Mouse (Mus musculus) granulocyte monocyte progenitor cell, adult 5-6 weeks (primary cell): ENCODE results near the gene Slc25a11. TPM values are rescaled to one million over a fixed set of nuclear protein-coding genes. Genes with fewer than 3 reads are reported as not detected.

ENCODE experiments used
- ATAC-seq: replicated peaks from 2 replicates; pipeline ENCODE4 v1.8.0; 2016; ENCODE audit warnings: mild to moderate bottlenecking, moderate TSS enrichment, inconsistent platforms; ENCODE audit not compliant: poor library complexity, severe bottlenecking
- total RNA-seq, 2 experiments: library from RNA; stranded (forward) in 1 of 2; stranded (reverse) in 1 of 2; fragments of 200-712, 200-1000 nt in 1 of 2; fragments of >200 nt in 1 of 2; fragmentation: Nextera tagmentation in 1 of 2; gene quantifications; 2 replicates each; pipeline ENCODE4 v1.2.3; 2014 to 2017

Slc25a11 gene
- 80.9 and 91.7 TPM in 2 replicates for total RNA-seq (2014; fragmentation: Nextera tagmentation)
- total RNA-seq (2017): 63.3 and 67.7 TPM in 2 replicates

DNA sequence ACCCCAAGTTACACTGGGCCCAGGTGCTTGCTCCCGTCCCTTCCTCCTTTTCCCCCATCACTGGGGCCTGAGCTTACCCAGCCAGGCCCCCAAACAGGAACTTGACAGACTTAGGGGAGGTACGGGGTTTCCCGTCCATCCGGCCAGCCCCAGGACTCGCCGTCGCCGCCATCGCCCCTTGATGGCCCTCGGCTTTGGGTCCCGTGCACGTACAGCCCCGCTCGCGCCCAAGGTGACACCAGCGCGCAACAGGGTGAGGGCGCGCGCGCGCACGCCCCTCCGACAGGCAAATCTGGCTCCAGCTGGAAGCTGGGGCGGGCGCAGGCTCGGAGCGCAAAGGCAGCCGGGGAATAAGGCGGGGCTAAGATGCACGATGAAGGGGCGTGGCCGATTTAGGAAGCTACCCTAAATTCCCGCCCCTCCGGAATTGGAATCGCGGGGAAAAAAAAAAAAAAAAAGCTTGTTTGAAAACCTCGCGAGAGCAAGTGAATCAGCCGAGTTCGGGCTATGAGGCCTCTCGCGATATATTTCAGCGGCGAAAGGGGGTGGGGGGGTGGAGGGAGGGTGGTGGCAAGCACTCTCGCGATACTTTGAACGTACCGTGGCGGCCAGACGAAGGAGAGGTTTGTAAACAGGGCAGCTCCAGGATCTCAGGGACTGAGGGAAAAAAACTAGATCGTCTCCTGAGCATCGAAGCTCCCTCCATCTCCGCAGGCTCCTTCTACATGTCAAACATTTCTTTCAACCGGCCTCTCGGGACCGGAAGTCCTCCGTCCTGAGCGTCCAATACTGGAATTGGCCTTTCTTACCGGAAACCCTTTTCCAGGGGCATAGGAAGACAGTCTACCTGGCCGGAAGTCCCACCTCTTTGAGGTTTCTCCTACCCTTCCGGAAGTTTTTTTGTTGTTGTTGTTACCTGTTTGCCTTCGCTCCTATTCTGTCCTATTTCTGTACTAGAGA, at the start of gene Slc25a11, which contains the start of gene Rnf167:
Gene Slc25a11 (minus strand): TSS at position 789 of the 960 bp plus-strand sequence.
Gene Rnf167 (plus strand): TSS at position 545 of the 960 bp plus-strand sequence.
- peak; percentile 78 for ATAC-seq

DNA sequence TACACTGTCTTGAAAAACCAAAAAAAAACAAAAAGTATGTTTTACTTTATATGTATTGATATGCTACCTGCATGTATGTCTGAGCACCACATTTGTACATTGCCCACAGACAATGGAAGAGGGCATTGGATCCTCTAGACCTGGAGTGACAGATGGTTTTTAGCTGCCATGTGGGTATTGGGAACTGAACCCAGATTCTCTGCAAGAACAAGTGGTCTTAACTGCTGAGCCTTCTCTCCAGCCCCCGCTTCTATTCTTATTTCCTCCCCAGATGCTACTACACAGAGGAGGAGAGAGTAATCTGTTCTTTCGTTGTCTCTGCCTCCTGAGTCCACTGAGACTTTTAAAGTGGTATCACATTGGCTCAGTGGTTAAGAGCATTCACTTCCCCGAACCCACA, 46.2 kb upstream of the Slc25a11 start:
- no peak for ATAC-seq

DNA sequence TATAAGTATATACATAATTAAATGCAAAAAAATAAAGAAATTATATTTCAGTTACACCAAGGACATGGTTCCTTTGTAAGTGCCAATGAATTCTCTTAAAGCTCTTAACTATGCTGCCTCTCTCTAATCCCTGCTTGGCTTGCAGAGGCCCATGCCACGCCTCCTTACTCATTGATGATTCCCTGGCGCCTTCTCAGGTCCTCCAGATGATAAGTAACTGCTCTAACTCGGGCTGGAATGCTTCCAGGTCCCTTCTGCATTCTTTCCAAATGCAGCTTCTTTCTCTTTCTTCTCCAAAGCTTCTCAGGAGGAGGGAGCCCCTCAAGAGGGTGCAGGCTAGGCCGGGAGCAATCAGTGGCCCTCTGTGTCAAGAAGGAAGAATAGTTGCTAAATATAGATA, 42.3 kb upstream of the Slc25a11 start:
- no peak for ATAC-seq

DNA sequence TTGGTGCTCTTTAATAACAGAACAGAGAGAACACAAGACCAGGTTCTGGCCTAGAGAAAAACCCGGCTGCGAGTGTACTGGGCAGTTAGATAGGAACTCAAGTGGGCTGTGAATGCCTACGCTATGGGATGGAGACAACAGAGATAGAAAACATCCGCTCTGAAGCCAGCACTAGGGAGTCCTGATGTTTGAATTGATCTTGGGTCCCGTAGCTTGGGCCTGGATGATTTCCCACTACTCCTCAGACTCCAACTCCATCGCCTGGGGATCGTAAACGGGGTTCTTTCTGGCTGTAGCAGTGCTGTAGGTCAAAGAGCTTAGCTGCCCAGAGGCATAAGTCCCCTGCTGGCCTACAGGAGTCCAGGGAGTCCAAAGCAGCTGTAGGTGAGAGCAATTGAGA, 41.1 kb upstream of the Slc25a11 start:
- no peak for ATAC-seq

DNA sequence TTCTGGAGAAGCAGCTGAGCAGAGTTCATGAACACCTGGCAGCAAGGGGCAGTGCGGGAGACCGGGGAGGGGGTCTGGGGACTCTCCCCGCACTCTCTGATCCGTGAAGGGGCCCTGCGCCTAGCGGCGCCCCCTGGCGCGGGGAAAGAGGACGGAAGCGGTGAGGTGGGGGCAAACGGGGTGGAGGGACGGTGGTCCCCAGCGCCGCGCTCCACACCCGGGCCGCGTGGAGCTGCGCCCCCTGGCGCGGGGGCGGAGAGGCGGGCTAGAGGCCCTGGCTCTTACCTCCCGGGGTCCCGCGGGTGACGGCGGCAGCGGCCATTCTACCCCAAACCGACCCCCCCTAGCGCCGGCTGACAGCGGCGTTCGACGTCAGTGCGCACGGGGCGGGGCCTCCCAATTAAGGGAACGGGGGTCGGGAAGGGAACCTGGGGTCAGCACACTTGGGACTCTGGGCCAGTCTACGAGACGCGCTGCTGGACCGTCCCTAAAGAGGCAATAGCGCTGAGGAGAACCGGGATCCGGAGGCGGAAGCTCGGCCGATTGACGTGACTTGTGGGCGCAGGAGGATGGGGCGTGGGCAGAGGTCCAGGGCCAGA, 40.4 kb upstream of the Slc25a11 start, which contains the start of gene Camta2:
Gene Camta2 (minus strand): TSS at position 505 of the 599 bp plus-strand sequence.
- peak; percentile 92 for ATAC-seq

DNA sequence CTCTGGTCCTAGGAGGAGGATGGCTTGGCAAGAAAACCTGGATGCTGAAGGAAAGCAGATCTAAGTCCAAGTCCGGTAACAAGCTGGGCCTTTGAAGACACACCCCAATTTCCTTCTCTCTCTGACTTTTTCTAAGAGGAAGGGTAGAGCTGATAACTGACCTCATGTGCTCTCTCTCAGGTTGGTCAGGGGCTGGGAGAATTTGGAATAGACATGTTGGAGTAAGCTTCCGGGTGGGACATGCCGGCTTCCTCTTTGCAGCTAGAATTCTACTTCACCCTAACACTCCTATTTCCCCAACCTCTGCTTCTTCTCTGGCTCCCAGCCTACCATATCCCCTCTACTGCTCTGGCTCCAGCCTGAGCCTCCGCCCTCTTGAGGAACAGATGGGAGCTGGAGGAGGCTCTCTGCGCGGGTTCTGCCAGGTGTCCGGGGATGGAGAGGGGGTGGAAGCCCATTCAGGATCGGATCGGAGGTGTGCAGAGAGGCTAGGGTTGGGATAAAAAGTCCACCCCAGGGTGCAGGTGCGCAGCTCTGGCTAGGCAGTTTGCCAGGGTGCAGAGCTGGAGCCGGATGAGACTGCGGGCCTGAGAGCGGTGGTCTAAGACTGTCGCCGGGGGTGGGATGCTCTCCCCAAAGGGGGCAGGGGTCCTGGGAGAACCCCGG, 39.8 kb upstream of the Slc25a11 start:
- peak; percentile 43 for ATAC-seq

DNA sequence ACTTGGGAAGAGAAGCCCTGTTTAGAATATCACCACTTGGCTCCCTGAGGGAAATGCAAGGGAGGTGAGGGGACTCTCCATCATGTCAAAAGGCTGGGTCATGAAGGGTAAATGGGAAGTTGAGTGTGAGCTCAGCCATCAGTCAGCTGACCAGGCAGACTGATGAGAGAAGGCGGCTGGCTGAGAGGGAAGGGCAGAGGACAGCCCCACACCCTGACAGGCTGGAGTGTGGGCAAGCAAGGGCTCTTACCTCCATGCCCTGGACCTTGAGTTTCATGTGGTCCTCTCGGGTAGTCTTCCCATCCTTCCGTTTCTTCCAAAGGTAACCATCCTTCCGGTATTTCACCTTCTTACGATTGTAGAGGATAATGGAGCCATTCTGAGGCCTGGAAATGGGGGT, 36.4 kb upstream of the Slc25a11 start:
- ATAC-seq: no peak

DNA sequence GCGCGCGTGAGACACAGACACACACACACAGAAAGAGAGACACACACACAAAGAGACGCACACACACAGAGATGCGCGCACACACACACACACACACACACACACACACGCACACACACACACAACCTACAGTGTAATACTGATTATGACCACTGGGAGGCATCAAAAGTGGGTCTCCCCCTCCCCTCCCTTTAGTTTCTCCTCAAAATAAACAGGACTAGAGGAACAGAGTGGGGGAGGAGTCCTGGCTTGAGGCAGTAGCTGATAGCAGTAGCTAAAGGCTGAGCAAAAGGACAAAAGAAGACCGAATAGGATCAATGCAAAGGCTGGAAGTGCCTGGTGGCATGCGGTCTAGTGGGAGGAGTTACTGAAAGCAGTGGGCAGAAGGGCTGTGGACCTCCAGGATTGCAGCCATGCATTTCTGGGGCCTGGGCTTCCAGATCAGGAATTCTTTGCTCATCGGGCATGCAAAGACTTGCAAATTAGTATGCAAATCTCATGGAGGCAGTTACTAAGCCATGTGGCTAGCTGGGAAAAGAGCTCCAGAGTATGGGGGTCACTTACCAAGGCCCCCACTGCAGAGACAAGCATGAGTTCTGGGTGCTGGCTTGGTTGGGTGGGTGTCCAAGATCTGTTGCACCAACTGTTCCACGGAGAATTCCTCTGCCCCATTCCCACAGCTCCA, 34.8 kb upstream of the Slc25a11 start:
- ATAC-seq: 0 out of 2 replicates have a peak, but pooled peaks have one; percentile 15

DNA sequence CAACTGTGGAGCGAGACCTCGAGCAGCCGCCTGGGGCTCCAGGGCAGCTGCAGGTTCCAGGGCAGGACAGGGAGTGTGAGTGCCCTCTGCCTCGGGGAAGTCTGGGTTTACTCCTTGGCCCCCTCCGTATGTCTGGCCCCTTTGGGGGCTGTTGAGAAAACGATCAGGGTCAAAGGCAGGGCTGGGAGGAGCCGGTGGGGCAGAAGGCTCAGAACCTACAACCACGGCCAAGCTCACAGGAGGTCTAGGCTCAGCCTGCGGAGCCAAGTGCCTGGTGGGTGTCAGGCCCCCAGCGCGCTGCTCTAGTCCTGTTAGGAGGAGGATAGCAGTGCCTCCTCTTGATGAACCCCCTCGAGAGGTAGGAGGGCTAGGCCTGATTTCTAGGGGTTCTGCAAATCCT, 33.9 kb upstream of the Slc25a11 start:
- ATAC-seq: no peak

DNA sequence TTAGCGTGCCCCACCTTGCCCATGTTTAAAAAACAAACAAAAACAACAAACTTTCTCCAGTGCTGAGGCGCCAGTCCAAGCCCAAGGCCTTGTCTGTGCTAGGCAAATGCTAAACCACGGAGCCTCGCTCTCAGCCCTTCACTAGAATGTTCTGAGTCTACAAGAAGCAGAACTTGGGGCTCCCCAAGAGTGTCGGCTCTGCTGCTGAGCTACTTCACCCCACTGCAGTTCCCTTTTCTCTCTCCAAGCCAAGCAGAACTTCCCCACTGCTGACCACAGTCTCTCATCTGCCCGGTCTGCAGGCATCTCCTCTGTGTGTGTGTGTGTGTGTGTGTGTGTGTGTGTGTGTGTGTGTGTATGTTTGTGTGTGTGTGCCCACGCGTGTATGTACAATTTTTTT, 32.6 kb upstream of the Slc25a11 start:
- peak; percentile 98 for ATAC-seq

DNA sequence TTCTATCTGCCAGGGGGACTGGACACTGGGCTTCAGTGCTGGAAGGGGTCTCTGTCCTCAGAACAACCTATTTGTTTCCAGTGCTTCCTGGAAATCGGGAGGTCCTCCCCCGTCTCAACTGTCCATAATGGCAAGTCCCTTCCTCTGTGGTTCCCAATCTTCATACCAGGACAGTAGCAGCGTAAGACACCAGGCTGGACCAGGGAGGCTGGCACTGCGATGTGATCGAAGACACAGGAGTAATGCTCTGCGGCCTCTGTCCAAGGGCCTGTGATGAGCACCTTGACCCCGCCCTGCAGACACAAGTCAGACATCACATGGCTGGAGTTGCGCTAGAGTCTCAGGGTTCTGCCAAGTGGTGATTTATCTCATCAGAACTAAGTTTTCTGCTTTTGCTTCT, 32.1 kb upstream of the Slc25a11 start:
- ATAC-seq: no peak

DNA sequence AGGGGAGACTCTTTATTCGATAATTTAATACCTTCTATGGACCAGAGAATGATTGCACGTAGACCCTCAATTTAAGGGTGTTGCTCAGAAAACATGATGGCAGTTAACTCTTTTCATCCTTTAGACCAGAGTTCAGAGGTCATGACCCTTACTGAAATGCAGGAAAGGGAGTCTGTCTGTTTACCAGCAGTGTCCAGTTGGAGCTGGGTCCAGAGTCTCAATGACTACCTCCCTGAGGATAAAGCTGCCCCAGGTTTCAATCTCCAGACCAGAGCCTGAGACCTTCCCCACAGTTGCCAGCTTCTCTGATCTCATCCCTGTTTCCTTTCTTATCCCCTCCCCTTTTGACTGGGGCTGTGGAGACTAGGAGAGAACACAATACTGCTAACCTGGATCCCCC, 31.3 kb upstream of the Slc25a11 start:
- no peak for ATAC-seq

DNA sequence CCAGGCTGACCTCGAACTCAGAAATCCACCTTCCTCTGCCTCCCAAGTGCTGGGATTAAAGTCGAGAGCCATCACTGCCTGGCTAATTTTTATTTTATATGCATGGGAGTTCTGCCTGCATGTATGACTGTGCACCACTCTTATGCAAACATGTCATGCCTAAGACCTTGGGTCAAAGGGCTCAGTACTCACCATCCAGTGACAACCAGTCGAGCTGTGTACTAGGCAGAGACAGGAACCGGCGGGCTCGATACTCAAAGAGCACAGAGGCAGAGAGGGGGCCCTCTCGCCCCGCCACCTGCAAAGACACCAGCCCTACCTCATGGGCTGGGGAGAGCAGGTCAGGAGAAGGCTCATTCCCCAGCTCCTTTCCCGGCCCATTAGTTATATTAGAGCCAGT, 30.8 kb upstream of the Slc25a11 start:
- no peak for ATAC-seq

DNA sequence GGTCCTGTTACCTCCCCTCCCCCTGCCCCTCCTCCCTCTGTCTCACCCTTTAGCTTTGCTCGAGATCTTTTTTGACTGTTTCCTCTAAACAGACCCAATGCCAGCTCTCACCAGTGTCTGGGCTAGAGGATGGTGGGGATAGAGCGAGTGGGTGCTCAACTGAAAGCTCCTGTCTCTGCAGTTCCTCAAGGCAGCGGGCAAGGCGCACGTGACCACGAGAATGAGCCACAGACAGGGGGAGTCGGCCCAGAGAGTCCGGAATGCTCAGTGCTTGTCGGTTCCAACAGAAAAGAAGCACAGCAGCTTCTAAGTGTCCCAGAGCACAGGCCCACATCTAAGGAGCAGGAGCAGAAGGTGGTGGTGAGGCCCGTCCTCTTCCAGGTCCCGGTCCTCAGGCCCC, 27.2 kb upstream of the Slc25a11 start:
- peak; percentile 46 for ATAC-seq

DNA sequence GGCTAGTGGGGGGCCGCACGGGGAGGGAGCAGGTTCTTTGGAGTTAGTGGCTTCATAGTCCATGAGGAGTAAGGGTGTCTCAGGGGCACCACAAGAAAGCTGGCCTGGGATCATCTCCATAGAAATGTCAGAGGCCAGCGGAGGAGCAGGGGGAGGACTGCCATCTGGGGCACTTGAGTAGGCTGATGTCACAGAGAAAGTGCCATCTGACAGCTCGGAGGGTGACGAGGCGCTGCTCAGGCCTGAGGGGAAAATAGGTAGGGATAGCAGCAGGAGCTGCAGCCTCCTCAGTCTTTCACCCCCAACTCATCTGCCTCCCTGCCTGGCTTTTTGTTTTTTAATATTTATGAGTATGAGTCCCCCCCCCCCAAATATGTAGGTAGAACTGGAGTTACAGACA, 26.7 kb upstream of the Slc25a11 start:
- ATAC-seq: no peak

DNA sequence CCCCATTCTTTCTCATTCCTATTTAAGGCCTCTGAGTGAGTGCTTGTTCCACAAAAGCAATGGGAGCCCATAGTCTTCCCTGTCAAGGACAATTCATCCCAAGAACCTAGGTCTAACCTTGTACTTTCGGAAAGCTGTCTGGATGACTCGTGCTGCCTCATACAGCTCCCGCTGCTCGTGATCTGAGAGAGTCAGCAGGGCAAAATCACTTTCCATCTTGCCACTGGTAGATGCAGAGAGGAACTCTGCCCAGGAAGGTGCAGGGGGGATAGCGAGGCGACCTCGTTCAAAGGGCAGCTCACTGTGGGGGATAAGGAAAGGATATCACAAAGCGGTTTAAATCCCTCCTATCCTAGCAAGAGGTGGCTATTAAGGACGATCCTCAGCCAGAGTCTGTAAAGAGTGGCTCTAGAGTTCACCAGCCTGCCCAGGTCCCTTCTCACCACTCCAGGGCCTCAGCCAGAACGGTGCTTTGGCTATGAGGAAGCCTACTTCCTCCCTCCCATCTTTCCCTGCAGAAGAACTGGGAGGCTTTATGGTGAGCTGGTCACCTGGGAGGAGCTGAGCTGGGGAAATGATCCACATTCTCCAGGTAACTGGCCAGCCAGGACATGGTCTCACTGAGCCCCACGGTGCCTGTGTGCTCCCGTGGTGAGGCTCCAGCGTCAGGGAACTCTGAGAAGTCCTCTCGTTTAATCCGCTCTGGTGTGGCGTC, 24.2 kb upstream of the Slc25a11 start:
- no peak for ATAC-seq

DNA sequence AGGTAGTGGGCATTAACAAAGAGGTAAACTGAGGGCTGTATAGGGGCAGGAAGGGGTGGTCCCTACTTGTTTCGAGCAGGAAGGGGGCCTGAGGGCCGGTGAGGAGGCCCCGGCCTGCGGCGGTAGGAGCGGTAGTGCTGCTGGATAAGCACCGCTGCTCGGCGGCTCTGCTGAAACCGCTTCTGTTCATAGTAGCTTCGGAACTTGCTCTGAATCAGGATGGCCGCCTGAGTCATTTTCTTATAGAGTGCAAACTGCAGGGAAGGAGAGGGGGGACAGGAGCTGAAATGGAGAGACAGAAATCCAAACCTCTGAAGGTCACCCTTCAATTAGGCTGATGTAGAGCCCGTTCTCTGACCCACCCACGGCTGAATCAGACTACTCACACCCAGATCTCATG, 23.2 kb upstream of the Slc25a11 start:
- no peak for ATAC-seq

DNA sequence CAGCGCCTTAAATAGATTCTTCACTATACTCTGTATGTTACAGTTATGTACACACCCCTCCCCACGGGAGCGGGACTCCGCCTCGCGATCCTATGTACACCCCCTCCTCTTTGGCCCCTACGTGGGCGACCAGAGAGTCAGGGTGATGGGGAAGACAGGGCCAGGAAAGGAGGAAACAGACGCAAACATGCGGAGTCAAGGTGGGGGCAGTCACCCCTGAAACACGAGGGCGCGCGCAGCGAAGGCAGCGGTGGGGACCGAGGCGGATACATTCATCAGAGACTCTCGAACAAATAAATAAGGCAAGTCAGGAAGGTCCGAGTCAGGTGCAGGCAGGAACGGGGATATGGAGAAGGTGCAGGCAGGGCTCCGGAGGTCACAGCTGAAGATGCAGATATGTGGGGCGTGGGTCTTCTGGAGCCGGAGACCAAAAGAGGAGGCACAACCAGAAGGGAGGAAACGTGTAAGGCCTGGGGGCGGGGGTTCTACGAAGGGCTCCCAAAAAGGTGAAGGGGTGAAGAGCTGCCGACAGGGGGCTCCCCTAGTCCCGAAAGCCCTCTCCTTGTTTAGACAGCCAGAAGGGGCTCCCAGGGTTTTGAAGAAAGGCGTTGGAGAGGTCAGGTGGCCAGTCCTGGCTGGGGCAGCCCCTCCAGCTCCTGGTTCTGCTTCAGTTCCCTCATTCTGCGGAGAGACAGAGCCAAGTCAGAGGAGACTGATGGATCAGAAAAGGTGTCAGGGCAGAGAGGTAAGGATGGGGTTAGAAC, 22.5 kb upstream of the Slc25a11 start:
- peak; percentile 41 for ATAC-seq
